Mouse (Mus musculus): ENCODE data around the gene Gm21903. TPM values are rescaled to one million over a fixed set of nuclear protein-coding genes. Genes with fewer than 3 reads are reported as not detected.
"Not testable (repeated sequence)": the region's sequence is repeated elsewhere in the genome, so short reads cannot be mapped to it uniquely, and the experiment has no call there.

Gene Gm21903
- not detected for total RNA-seq (2022)

- DNase-seq, result no peak
These were observed at the start of gene Gm21903 for GRCm38 (mm10) chr17:39043241-39043640. Gm21903 (minus strand) TSS chr17:39043341.

GRCm38 (mm10) chr17:39076937-39077336, 33.8 kb upstream of the Gm21903 start, which contains the start of gene Esp23:
Esp23 (minus strand) TSS chr17:39077037.
- no peak for DNase-seq

GRCm38 (mm10) chr17:39063641-39064040, 20.5 kb upstream of the Gm21903 start:
- no peak for DNase-seq

DNA sequence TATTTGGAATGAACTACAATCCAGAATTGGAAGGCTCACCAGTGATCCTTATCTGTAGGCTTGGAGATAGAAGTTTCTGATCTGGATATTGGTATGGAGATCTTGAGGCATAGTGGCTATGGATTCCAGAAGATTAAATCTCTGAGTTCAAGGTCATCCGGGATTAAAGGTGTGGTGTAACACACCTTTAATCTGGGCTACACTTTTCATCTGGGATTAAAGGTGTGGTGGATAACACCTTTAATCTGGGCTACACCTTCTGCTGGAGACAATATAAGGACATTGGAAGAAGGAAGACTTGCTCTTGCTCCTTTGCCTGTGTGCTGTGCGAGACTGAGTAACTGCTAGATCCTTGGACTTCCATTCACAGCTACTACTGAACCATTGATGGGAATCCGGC, 6.7 kb downstream of the Gm21903 start, which contains the start of gene Esp24:
Esp24 (plus strand) TSS at position 301 of the 400 bp plus-strand sequence.
- DNase-seq, result not testable (repeated sequence)

GRCm38 (mm10) chr17:39017184-39017583, 26.0 kb downstream of the Gm21903 start:
- no peak for DNase-seq

DNA sequence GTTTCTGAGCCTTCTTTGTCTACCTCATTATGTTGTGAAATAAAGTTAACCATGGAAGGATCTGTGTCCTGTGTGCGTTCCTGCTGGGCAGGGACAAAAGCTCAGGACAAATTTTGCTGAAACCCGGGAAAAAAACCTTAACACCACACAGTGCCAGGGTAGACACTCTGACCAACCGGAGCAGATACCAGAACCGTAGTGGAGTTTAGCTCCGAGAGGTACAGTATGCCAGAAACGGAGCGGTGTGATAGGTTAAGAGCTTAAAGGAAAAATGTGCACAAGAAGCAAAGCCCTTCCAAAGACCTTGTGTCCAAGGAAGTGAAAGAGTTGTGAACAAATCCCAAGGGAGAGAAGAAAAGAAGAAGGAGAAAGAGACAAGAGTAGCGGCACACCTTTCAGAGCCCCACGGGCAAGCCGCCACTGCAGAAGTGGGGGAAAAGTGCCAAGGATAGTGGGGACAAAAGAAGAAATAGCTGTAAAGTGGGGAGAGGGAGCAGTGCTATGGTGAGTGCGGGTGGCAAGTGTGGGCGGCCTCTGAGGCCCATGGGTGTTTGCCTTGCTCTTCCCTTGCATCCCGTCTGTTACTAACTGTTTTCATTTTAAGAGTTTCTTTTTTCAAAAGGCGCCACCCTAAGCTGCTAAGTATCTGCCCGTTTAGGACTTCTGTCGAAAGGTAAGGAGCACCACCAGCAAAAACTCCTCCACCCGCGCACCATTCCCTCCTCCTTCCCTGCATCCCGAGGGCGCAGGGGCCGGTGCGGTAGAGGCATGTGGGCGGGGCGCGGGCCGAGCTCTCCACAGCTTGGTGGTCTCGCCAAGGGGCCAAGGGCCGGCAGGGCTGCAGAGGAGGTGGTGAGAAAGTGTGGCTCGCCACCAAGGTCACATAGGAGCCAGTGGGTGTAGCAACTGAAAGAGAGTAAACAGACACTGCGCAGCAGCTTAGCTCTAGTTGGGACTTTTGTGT, 32.2 kb downstream of the Gm21903 start:
- no peak for DNase-seq

- no peak for DNase-seq
These were observed 33.3 kb downstream of the Gm21903 start for GRCm38 (mm10) chr17:39009846-39010245.

Other genes starting within 250 kb of the Gm21903 start
- gene Esp24, start 6.6 kb downstream of the Gm21903 start, total RNA-seq (2022), result not detected
- not detected for gene Esp23, start 33.7 kb upstream of the Gm21903 start, total RNA-seq (2022)
- gene Esp22, start 52.0 kb upstream of the Gm21903 start, total RNA-seq (2022), result not detected

Data from adrenal gland, adult 8-10 months (tissue).